Mouse (Mus musculus) neutrophil, adult 83 days (primary cell): Measurements from ENCODE around the gene Usp18. TPM values are rescaled to one million over a fixed set of nuclear protein-coding genes. Genes with fewer than 3 reads are reported as not detected.

ENCODE experiments used
- total RNA-seq, 2 experiments: library from RNA; stranded (reverse); gene quantifications; one replicate each; pipeline ENCODE4 v1.2.4; 2023

Usp18 gene
- total RNA-seq: 10 to 100 TPM in 1 of 2 experiments, 1 to 10 TPM in 1; 6.2 to 11.0 TPM

GRCm38 (mm10) chr6:121245127-121246036, at the start of gene Usp18:
Usp18 (plus strand) TSS chr6:121245906.

GRCm38 (mm10) chr6:121210149-121210925, 35.4 kb upstream of the Usp18 start, which contains the start of gene Tuba8:
Tuba8 (plus strand) TSS chr6:121210696.

GRCm38 (mm10) chr6:121299954-121300353, 54.2 kb downstream of the Usp18 start, which contains the start of gene Slc6a13:
Slc6a13 (plus strand) TSS chr6:121300227.

Other genes starting within 250 kb of the Usp18 start
- 10 to 100 TPM; 12.7 to 20.2 TPM for gene Mical3, start 114.9 kb upstream of the Usp18 start, total RNA-seq
- gene Pex26, start 62.2 kb upstream of the Usp18 start, total RNA-seq: 1 to 10 TPM; 4.0 to 4.3 TPM
- gene Tuba8, start 35.2 kb upstream of the Usp18 start, total RNA-seq: 10 to 100 TPM in 1 of 2 experiments, 1 to 10 TPM in 1; 8.5 to 11.5 TPM
- 1 to 10 TPM; 2.5 to 3.5 TPM for gene Slc6a13, start 54.3 kb downstream of the Usp18 start, total RNA-seq
- 10 to 100 TPM; 18.8 to 30.7 TPM for gene Slc6a12, start 97.2 kb downstream of the Usp18 start, total RNA-seq
- gene Iqsec3, start 227.8 kb downstream of the Usp18 start, total RNA-seq: not detected